Comparison of ENCODE assay signal across 21 mouse cellular contexts in genomic region chr1:80499264-80499663, GRCm38 (mm10). TPM values are rescaled to one million over a fixed set of nuclear protein-coding genes. Genes with fewer than 3 reads are reported as not detected.
"Had no signal": no experiment of that assay in that cellular context is flagged by ENCODE, and none has a peak within 500 bp of the region (broad histone marks: within the 10 kb centered on the region; RNA-seq: fewer than 3 reads in every experiment).

No protein-coding gene starts in this region.

- H3K27me3 ChIP-seq: limb, embryonic 12.5 days; liver, embryonic 13.5 days; lung, embryonic 15.5 days; megakaryocyte, embryonic 14.5 days; neural tube, embryonic 12.5 days had no signal

- H3K4me2 ChIP-seq: limb, embryonic 12.5 days; liver, embryonic 13.5 days; lung, embryonic 15.5 days; neural tube, embryonic 12.5 days had no signal

- H3K4me1 ChIP-seq: limb, embryonic 12.5 days; liver, embryonic 13.5 days; lung, embryonic 15.5 days; megakaryocyte, embryonic 14.5 days; neural tube, embryonic 12.5 days had no signal

- H3K9ac ChIP-seq: limb, embryonic 12.5 days; liver, embryonic 13.5 days; liver, postnatal 0 days; lung, embryonic 15.5 days; neural tube, embryonic 12.5 days had no signal

- H3K9me3 ChIP-seq: limb, embryonic 12.5 days; liver, embryonic 13.5 days; lung, embryonic 15.5 days; megakaryocyte, embryonic 14.5 days; neural tube, embryonic 12.5 days had no signal

- DNase-seq: kidney, adult 2 months; kidney, postnatal 36 days; layer of hippocampus, adult 9-11 months; layer of hippocampus, postnatal 36 days; liver; liver, embryonic 13.5 days; liver, postnatal 0 days; lung, postnatal 14 days; thymus, postnatal 4 days had no signal

- H3K36me3 ChIP-seq: limb, embryonic 12.5 days; liver, embryonic 13.5 days; lung, embryonic 15.5 days; neural tube, embryonic 12.5 days had no signal

- H3K4me3 ChIP-seq: limb, embryonic 12.5 days; liver, embryonic 13.5 days; lung, embryonic 15.5 days; megakaryocyte, embryonic 14.5 days; neural tube, embryonic 12.5 days had no signal

- ATAC-seq: liver, postnatal 0 days had no signal

- H3K27ac ChIP-seq: kidney, postnatal 0 days; limb, embryonic 12.5 days; liver, embryonic 13.5 days; lung, embryonic 15.5 days; macrophage; neural tube, embryonic 12.5 days; stomach, postnatal 0 days had no signal

RNA-seq across cellular contexts. Expression of gene Gm45261, which starts 38.0 kb away (rescaled TPM):
- total RNA-seq: layer of hippocampus, adult 18-20 months; layer of hippocampus, postnatal 36 days; left cerebral cortex, adult 8-10 months; left cerebral cortex, postnatal 36 days; monocyte, adult 5-6 weeks; neutrophil, adult 5-6 weeks had no signal
- polyA plus RNA-seq: kidney, adult 2 months; kidney, postnatal 0 days; limb, embryonic 12.5 days; liver, embryonic 13.5 days; liver, postnatal 0 days; lung, embryonic 15.5 days; macrophage; neural tube, embryonic 12.5 days; stomach, postnatal 0 days had no signal
